Mouse (Mus musculus) erythroblast, embryonic 14.5 days (primary cell): Measurements from ENCODE around the gene Emx2.

Experiments used
- GATA1 ChIP-seq: IDR thresholded peaks from 2 replicates; pipeline ENCODE4 v1.6.1; 2012; ENCODE audit warnings: low read length, inconsistent platforms, mixed read lengths
- TAL1 ChIP-seq: IDR thresholded peaks from 3 replicates; pipeline ENCODE4 v1.6.1; 2012; ENCODE audit warnings: low read length, inconsistent platforms, mixed read lengths

DNA sequence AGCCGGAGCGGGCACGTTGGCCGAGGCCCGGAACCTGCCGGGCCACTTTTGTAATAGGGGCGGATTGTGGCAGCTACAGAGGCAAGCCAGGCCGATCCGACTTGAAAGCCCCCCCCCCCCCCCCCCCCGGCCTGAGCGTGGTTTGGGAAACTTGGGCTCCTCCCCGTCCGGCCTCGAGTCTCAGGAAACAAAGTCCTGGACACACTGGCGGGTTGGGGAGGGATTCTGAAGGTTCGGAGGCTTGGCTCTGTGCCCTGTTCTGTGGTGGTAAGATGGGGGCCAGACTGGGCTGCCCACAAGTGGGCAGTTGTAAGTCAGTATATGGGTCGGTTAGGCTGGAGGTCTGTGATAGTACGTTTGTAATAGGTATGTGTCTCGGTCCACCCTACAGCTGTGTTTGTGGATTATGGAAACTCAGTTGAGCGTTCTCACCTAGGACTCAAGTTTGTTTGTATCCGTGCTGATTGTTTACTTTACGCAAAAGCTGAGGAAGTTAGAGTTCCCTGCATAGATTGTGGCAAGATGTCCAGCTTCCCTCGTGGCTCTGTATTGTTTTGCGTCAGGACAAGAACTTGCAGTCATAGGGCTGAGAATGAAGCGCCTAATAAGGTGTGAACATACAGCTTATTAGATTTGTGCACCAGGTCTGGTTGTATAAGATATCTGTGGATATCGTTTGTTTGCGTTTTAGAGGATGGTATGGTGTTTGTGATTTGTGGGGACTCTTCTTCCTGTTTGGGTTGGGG is 10.1 kb downstream of the Emx2 start:
- no peak for TF ChIP-seq GATA1
- TF ChIP-seq TAL1, result no peak
